Mouse (Mus musculus) liver, adult 2 months (tissue): ENCODE measurements around the gene Abhd12.
A peak's percentile ranks its signal among the peaks of the same experiment; 100 is the strongest.

Experiments used
- CTCF ChIP-seq: fragments of 200-500 bp; IDR thresholded peaks from 2 replicates; pipeline ENCODE4 v1.5.1; 2011; ENCODE audit warnings: low read depth, low read length, control low read depth
- POLR2A ChIP-seq: fragments of 200-500 bp; IDR thresholded peaks from 2 replicates; pipeline ENCODE4 v1.6.1; 2011; ENCODE audit warnings: low read length, control low read depth; ENCODE audit not compliant: insufficient read depth; ENCODE audit errors: extremely low read depth

DNA sequence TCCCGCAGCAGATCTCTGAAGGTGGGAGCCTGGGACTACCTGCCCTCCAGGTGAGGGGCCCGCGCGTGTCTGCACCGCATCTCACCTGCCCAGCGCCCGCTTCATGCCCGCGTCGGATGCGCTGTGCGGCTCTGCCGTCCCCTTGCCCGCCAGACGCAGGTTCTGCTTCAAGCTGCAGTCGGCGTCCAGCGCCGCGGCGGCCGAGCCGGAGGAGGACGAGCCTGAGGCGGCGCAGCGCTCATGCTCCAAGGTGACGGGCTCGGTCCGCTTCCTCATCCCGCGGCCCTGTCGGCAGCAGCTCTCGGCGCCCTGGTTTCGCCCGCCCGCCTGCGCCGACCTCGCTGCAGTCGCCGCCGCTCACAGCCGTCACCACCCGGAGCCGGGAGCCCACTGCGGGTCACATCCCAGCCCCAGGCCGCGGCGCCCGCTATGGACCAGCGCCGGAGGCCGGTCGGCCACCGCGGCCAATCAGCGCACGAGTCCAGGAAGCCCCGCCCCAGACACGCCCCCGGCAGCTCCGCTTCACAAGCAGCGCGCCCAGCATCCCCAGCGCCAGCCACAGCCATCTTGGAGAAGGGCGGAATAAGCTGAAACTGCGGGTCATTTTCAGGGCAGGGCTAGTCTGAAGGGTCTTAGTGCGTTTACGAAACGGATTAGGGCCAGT lies at the start of gene Abhd12:
- TF ChIP-seq CTCF (no peak), POLR2A (peak; percentile 80)
